ENCODE assay signal across 9 mouse cellular contexts in the genomic region with DNA sequence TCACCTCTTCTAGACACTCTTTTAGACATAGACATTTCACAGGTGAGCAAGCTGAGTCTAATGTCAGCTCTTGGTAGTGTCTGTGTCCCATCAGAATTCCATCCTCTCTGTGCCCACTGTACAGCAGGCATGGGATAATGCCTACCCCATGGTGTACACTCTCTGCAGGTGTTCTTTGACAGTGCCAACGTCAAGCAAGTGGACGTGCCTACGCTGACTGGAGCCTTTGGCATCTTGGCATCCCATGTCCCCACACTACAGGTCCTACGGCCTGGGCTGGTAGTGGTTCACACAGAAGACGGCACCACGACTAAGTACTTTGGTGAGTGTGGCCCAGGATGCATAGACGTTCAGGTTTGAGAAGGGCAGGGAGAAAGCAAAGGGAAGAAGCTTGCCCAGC. TPM values are rescaled to one million over a fixed set of nuclear protein-coding genes. Genes with fewer than 3 reads are reported as not detected.
DNase-seq lines count a peak whose midpoint lies in the region; ATAC-seq and TF ChIP-seq lines count a peak whose summit lies in the region.
"Had no signal": no experiment of that assay in that cellular context is flagged by ENCODE, and none has a peak within 500 bp of the region (broad histone marks: within the 10 kb centered on the region; RNA-seq: fewer than 3 reads in every experiment).

No protein-coding gene starts in this region.

- H3K4me3 ChIP-seq in intestine, embryonic 14.5 days (ENCODE audit: low read depth, low read length) = 0 out of 2 replicates have a peak overlapping the region, but pooled peaks have one; percentile 76
- H3K4me3 ChIP-seq in intestine, embryonic 15.5 days (replicated peaks) = no peak overlapping the region
- peak overlapping the region; percentile 50; the same call in 1 of the 2 replicates for H3K4me3 ChIP-seq in G1E (ENCODE audit: low read depth, low read length)
- 0 out of 2 replicates have a peak overlapping the region, but pooled peaks have one; percentile 0 for H3K4me3 ChIP-seq in intestine, embryonic 16.5 days (ENCODE audit: low read length)

- peaks cover 33% of the 10 kb centered on the region for H3K36me3 ChIP-seq in intestine, embryonic 14.5 days (ENCODE audit: control insufficient read depth, insufficient read depth, low read length)
- H3K36me3 ChIP-seq in intestine, embryonic 15.5 days = peaks cover 24% of the 10 kb centered on the region
- H3K36me3 ChIP-seq in G1E (replicated peaks) = peaks cover 49% of the 10 kb centered on the region
- H3K36me3 ChIP-seq in intestine, embryonic 16.5 days (ENCODE audit: control insufficient read depth, insufficient read depth, low read length) = peaks cover 15% of the 10 kb centered on the region; the same call in 1 of the 2 replicates

- WGBS in intestine, embryonic 14.5 days = 95% methylated on average over 7 of the region's 7 CpGs
- 90% methylated on average over 7 of the region's 7 CpGs for WGBS in intestine, embryonic 15.5 days
- 93% methylated on average over 7 of the region's 7 CpGs for WGBS in intestine, embryonic 16.5 days

- H3K27ac ChIP-seq in intestine, embryonic 14.5 days (ENCODE audit: low read depth) = no peak overlapping the region
- no peak overlapping the region for H3K27ac ChIP-seq in intestine, embryonic 15.5 days
- no peak overlapping the region for H3K27ac ChIP-seq in intestine, embryonic 16.5 days (ENCODE audit: low read length)

- TF ChIP-seq CTCF in G1E (IDR thresholded peaks at IDR 0.05; ENCODE audit: low read depth, low read length) = no peak

- DNase-seq in cerebellum, adult 9-10 months = peak; percentile 71
- DNase-seq in cerebellum, postnatal 4 days (ENCODE audit: low spot score in 2 of 2) = no peak
- no peak for DNase-seq in intestine, embryonic 14.5 days (ENCODE audit: low spot score)
- no peak for DNase-seq in G1E (ENCODE audit: low spot score)
- DNase-seq in right cerebral cortex, adult 2 months (ENCODE audit: low spot score in 2 of 2) = no peak
- DNase-seq: kidney, adult 2 months had no signal

- H3K4me2 ChIP-seq in intestine, embryonic 14.5 days (ENCODE audit: low read length) = no peak overlapping the region
- no peak overlapping the region for H3K4me2 ChIP-seq in intestine, embryonic 15.5 days (replicated peaks)
- peak overlapping the region; percentile 87; the same call in 1 of the 2 replicates for H3K4me2 ChIP-seq in intestine, embryonic 16.5 days (ENCODE audit: low read depth, low read length)

- no peak for ATAC-seq in intestine, embryonic 14.5 days (replicated peaks; ENCODE audit: low FRiP score, low TSS enrichment, low read depth)
- ATAC-seq in intestine, embryonic 15.5 days = no peak
- ATAC-seq in G1E (ENCODE audit: extremely low read depth, insufficient number of reproducible peaks, low FRiP score, poor library complexity, severe bottlenecking) = no peak
- no peak for ATAC-seq in intestine, embryonic 16.5 days
- no peak for ATAC-seq in frontal cortex, adult (ENCODE audit: low TSS enrichment)

- H3K9ac ChIP-seq in intestine, embryonic 14.5 days (ENCODE audit: low read length) = no peak overlapping the region
- H3K9ac ChIP-seq in intestine, embryonic 15.5 days = no peak overlapping the region
- no peak overlapping the region for H3K9ac ChIP-seq in intestine, embryonic 16.5 days (ENCODE audit: low read depth, low read length)

- H3K4me1 ChIP-seq in intestine, embryonic 14.5 days (replicated peaks; ENCODE audit: control insufficient read depth, insufficient read depth, low read length) = peaks cover 28% of the 10 kb centered on the region
- H3K4me1 ChIP-seq in intestine, embryonic 15.5 days (replicated peaks) = peaks cover 64% of the 10 kb centered on the region
- H3K4me1 ChIP-seq in G1E (ENCODE audit: insufficient read depth, low read depth, low read length) = peaks cover 92% of the 10 kb centered on the region
- H3K4me1 ChIP-seq in intestine, embryonic 16.5 days (ENCODE audit: control insufficient read depth, insufficient read depth, low read length) = peaks cover 64% of the 10 kb centered on the region

- no peaks in the 10 kb centered on the region for H3K27me3 ChIP-seq in intestine, embryonic 14.5 days (replicated peaks; ENCODE audit: control insufficient read depth, insufficient read depth, low read length)
- H3K27me3 ChIP-seq in intestine, embryonic 15.5 days (replicated peaks) = no peaks in the 10 kb centered on the region
- no peaks in the 10 kb centered on the region for H3K27me3 ChIP-seq in G1E (ENCODE audit: insufficient read depth, low read length)
- H3K27me3 ChIP-seq in intestine, embryonic 16.5 days (replicated peaks; ENCODE audit: control insufficient read depth, insufficient read depth, low read length) = no peaks in the 10 kb centered on the region

- H3K9me3 ChIP-seq in intestine, embryonic 14.5 days (ENCODE audit: control insufficient read depth, low read length) = no peaks in the 10 kb centered on the region
- no peaks in the 10 kb centered on the region for H3K9me3 ChIP-seq in intestine, embryonic 15.5 days
- H3K9me3 ChIP-seq in G1E (replicated peaks) = no peaks in the 10 kb centered on the region
- no peaks in the 10 kb centered on the region for H3K9me3 ChIP-seq in intestine, embryonic 16.5 days (ENCODE audit: control insufficient read depth, low read length)

RNA-seq across cellular contexts. Expression of a gene that starts 3.0 kb away (rescaled TPM):
- polyA plus RNA-seq in intestine, embryonic 14.5 days (2014; fragmentation: Nextera tagmentation; extraction: Ambion mirVana) = 7.1 and 8.5 TPM in 2 replicates
- polyA plus RNA-seq in intestine, embryonic 15.5 days (2015; fragmentation: Nextera tagmentation; extraction: Ambion mirVana) = 4.8 and 5.1 TPM in 2 replicates
- total RNA-seq in G1E (2014; fragmentation: Nextera tagmentation) = 67.2 and 74.4 TPM in 2 replicates
- 3.7 and 5.5 TPM in 2 replicates for total RNA-seq in G1E (2017)
- polyA plus RNA-seq in G1E (2012) = 66.6 and 73.9 TPM in 2 replicates
- 5.1 TPM in 2 replicates for polyA plus RNA-seq in intestine, embryonic 16.5 days (2015; fragmentation: Nextera tagmentation; extraction: Ambion mirVana)

RNA-seq across cellular contexts. Expression of a gene that starts 4.4 kb away (rescaled TPM):
- 25.5 and 28.9 TPM in 2 replicates for polyA plus RNA-seq in intestine, embryonic 14.5 days (2014; fragmentation: Nextera tagmentation; extraction: Ambion mirVana)
- polyA plus RNA-seq in intestine, embryonic 15.5 days (2015; fragmentation: Nextera tagmentation; extraction: Ambion mirVana) = 14.1 and 16.1 TPM in 2 replicates
- total RNA-seq in G1E (2014; fragmentation: Nextera tagmentation) (89.8 and 92.3 TPM in 2 replicates), G1E (2017) (19.2 and 24.3 TPM in 2 replicates)
- polyA plus RNA-seq in G1E (2012) = 295 and 302 TPM in 2 replicates
- polyA plus RNA-seq in intestine, embryonic 16.5 days (2015; fragmentation: Nextera tagmentation; extraction: Ambion mirVana) = 8.8 and 10.3 TPM in 2 replicates

RNA-seq across cellular contexts. Expression of a gene that starts 5.2 kb away (rescaled TPM):
- polyA plus RNA-seq in intestine, embryonic 14.5 days (2014; fragmentation: Nextera tagmentation; extraction: Ambion mirVana) = 590 and 627 TPM in 2 replicates
- 701 and 737 TPM in 2 replicates for polyA plus RNA-seq in intestine, embryonic 15.5 days (2015; fragmentation: Nextera tagmentation; extraction: Ambion mirVana)
- total RNA-seq in G1E (2014; fragmentation: Nextera tagmentation) = 248 and 258 TPM in 2 replicates
- 81.9 and 82.7 TPM in 2 replicates for total RNA-seq in G1E (2017)
- 1,539 and 1,678 TPM in 2 replicates for polyA plus RNA-seq in G1E (2012)
- 846 and 854 TPM in 2 replicates for polyA plus RNA-seq in intestine, embryonic 16.5 days (2015; fragmentation: Nextera tagmentation; extraction: Ambion mirVana)

RNA-seq across cellular contexts. Expression of a gene that starts 22.1 kb away (rescaled TPM):
- 76.4 and 81.6 TPM in 2 replicates for polyA plus RNA-seq in intestine, embryonic 14.5 days (2014; fragmentation: Nextera tagmentation; extraction: Ambion mirVana)
- polyA plus RNA-seq in intestine, embryonic 15.5 days (2015; fragmentation: Nextera tagmentation; extraction: Ambion mirVana) = 69.4 and 83.9 TPM in 2 replicates
- 18.1 and 21.2 TPM in 2 replicates for total RNA-seq in G1E (2014; fragmentation: Nextera tagmentation)
- 32.6 and 34.8 TPM in 2 replicates for total RNA-seq in G1E (2017)
- 41.4 and 45.2 TPM in 2 replicates for polyA plus RNA-seq in G1E (2012)
- polyA plus RNA-seq in intestine, embryonic 16.5 days (2015; fragmentation: Nextera tagmentation; extraction: Ambion mirVana) = 53.2 and 62.6 TPM in 2 replicates

RNA-seq across cellular contexts. Expression of a gene that starts 28.1 kb away (rescaled TPM):
- polyA plus RNA-seq in intestine, embryonic 14.5 days (2014; fragmentation: Nextera tagmentation; extraction: Ambion mirVana) = 27.0 and 27.5 TPM in 2 replicates
- polyA plus RNA-seq in intestine, embryonic 15.5 days (2015; fragmentation: Nextera tagmentation; extraction: Ambion mirVana) = 14.4 and 21.2 TPM in 2 replicates
- total RNA-seq in G1E (2014; fragmentation: Nextera tagmentation) (138 and 172 TPM in 2 replicates), G1E (2017) (150 and 154 TPM in 2 replicates)
- 161 and 170 TPM in 2 replicates for polyA plus RNA-seq in G1E (2012)
- polyA plus RNA-seq in intestine, embryonic 16.5 days (2015; fragmentation: Nextera tagmentation; extraction: Ambion mirVana) = 13.8 and 15.7 TPM in 2 replicates
